Mouse (Mus musculus) kidney, adult 9 months (tissue): ENCODE measurements at regions not wholly inside any gene's neighbourhood (a gene's known extent, or its start where the extent isn't known, plus 50 kb on each side); places are given as distances from the start of the nearest gene placed in this dataset.
A peak's percentile ranks its signal among the peaks of the same experiment; 100 is the strongest.

Experiments used
- DNase-seq: peaks from one replicate; pipeline ENCODE4 v3.0.0; 2022

DNA sequence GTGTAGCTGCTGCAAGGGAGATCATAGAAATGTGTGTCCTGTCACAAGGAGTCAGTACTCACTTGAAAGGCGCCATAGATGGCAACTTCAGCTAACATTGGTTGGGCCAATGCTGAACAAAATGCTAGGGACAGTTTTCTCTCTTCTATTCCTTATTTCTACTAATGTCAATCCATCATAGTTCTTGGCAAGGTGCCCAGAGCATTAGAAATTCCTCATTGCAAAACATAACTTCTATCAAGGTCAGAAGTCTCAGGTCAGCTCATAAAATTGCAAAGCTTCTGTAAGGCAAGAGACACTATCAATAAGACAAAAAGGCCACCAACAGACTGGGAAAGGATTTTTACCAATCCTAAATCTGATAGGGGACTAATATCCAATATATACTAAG lies 106.3 kb downstream of the D1Ertd622e start:
- no peak for DNase-seq

DNA sequence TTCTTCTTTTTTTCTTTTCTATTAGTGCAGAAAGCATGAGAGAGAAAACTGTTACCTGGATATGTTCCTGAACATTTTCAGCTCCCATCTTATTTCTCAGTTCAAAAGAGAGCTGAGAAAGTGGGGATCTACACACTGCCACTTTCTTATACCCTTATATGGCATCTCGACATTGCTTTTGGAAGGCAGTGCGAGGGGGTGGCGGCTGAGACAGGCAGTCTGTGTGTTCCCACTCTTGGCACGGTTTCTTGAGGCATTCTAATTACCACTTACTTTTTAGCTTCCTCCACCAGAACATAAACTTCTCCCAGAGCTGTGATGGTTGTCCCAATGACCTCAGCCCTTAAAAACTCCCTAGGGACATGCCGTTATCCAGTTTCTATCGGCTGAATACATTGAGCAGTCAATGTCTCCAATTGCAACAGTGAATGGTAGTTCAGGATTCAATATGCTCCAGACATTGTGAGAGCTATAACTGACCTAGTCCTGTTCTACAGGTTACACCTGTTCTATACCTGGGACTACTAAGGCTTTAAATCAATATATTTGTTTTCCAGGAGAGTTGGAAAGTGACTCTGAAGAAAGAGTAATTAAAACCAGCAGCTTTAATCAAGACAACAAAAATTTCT lies 106.8 kb downstream of the D1Ertd622e start:
- DNase-seq, result no peak

DNA sequence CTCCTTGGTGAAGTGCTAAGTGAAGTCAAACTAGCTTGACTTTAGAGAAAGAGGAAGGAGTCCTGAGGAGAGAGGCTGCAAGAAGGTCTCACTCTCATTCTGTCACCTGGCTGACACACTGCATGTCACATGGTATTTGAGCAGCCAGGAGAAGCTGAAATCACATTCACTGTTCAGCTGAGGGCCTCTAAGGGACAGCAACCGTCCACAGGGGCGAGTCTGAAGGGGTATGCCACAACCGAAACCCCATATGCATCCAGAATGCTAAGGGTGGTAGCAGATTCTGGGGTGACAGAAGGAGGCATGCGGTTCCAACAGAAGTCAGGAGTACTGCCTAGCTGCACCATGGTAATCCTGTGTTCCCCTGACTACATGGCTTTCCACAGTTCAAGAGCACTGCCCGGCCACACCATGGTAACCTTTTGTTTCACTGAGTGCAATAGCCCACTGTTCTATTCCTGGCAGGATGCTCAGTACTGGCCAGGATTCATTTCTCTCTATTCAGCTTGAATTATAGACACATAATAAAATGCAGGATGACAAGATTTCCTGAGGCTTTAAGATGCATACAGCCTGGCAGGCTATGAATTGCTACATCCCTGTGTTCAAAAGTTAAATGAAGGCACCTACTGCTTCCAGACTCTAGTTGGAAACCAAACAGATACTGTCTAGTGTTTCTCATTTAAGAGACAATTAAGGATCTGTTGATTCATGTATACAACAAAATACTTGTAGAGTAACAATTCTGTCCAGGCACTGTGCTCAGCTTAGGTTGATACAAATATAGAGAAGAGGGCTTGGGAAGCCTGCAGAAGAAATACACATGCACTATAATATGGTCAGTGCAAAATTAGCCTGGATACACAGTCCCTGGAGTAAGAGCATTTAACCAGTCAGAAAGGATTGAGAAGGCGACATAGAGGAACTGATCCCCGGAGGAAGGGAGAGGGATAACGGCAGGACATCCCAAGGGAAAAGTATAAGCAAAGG lies 108.1 kb downstream of the D1Ertd622e start:
- no peak for DNase-seq

DNA sequence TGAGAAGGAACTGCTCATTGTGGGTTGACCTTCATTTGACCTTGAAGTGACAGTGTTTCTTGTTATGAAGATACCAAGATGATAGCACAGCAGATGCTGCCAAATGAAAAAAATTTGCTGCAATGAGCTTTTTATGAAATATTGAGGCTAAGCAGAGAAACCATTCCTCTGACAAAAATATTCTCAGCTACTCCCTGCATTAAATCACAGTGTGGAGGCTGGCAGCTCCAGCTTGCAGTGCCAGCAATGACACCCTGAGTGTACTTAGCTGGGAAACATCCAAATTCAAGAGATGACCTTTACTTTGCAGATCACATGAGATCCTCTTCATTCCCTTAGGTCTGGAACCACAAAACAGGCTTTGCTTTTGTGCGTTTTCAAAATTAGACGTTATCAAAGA lies 109.0 kb downstream of the D1Ertd622e start:
- no peak for DNase-seq

DNA sequence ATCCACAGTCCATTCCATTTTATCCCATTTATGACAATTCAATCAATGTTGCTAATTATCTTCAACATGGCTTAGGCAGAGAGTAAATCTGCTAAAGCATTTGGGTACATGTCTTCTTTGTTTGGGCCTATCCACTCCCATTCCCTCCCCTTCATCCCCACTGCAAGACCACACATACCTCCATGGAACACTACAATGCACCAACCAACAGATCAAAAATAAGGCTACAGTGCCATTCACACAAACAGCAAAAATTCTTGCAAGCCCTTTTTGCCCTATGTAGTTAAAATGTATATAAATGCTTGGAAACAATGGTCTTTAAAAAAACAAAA lies 120.7 kb downstream of the D1Ertd622e start:
- no peak for DNase-seq

DNA sequence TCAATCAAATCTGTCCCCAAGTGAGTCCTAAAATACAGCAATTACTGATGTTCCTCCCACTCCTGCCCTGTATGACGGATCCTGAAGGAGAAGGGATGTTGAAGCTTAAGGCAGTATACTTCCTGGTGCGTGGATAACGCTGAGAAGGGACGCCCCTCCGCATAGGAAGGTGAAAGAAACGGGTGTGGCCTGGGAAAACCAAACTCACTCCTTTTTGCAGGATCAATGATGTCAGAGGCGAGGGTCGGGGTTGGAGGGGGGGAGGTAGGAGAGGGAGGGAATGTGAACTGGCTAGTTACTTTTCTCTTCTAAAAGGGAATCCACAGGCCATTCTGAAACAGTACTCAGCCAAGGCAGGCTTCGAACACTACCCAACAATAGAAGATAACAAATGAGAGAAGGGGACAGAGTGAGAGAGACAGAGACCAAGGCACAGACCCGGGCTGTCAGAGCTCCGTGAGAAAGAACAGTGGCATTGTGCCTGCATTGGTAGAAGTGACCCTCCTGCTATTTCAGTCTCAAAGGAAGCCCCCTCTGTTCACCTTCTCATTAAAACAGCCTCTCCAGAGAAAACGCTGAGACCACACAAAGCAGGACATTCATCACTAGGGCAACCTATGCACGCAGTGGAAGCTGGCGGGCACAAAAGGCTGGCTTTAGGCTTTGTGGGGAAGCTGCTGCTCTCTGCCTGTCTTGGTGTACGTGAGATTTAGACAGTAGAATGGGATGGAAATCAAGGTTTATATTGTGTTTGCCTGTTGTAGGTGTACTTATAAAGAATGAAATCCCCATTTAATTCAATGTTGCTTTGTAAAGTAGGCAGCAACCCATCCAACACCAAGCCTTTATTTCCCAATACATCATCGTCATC lies 121.3 kb downstream of the D1Ertd622e start:
- no peak for DNase-seq

DNA sequence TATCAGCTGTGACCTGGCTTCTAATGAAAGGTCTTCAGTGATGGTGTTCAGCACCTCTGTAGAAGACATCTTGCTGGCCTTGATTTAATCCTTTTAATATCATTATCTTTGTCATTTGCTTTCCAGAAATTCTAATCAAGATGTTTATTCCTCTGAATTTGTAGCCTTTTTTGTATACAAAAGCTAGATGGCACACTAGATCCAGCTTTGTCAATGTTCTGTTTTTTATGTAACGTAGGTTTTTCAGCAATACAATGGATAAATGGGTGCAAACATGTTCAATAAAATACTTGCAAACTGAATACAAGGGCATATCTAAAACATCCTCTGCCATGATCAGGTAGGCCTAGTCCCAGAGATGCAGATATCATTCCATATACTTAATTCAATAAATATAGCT lies 165.0 kb downstream of the D1Ertd622e start:
- DNase-seq, result peak; percentile 16

DNA sequence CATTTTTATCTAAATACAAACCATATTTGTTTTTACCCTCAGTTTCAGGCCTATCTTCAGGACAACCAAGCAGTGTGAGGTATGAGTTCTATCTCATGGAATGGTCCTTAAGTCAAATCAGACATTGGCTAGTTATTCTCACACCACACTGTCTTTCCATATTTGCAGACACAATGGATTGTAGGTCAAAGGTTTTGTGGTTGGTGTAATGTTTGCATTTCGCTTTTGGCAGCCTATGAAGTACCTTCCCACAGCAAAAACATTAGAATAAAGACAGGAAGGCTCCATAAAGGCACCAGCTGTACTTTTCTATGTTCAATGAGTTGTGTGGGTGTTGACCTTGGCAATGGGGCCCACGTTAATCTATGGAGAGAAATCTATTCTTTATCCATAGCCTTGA lies 182.0 kb downstream of the D1Ertd622e start:
- no peak for DNase-seq
